Mouse (Mus musculus): ENCODE measurements around the gene Thap3. TPM values are rescaled to one million over a fixed set of nuclear protein-coding genes. Genes with fewer than 3 reads are reported as not detected.
A peak's percentile ranks its signal among the peaks of the same experiment; 100 is the strongest.

Gene Thap3
- polyA plus RNA-seq, 1 experiment = 46.2 TPM

- Histone ChIP-seq H3K36me3 (ENCODE audit: control insufficient read depth, insufficient read depth, low read length) (peaks cover 23% of the 10 kb centered on the region), H3K4me3 (ENCODE audit: extremely low read depth, insufficient read depth, insufficient read length) (no peak overlapping the region), H3K27ac (ENCODE audit: insufficient read depth, low read length) (no peak overlapping the region), H3K27me3 (ENCODE audit: control insufficient read depth, insufficient read depth, low read length) (no peaks in the 10 kb centered on the region), H3K4me1 (ENCODE audit: control insufficient read depth, insufficient read depth, insufficient read length) (no peaks in the 10 kb centered on the region)
- no peak for DNase-seq (ENCODE audit: low read depth in 1 of 2, low spot score in 2 of 2)
- WGBS = 90% methylated on average over 21 of the region's 21 CpGs
- TF ChIP-seq POLR2A (IDR thresholded peaks at IDR 0.05; ENCODE audit: low read depth, low read length) (no peak), CTCF (IDR thresholded peaks at IDR 0.05; ENCODE audit: extremely low read depth, insufficient read depth, insufficient read length, insufficient replicate concordance) (no peak)
These were observed 31.2 kb upstream of the Thap3 start for GRCm38 (mm10) chr4:152020024-152020423.

GRCm38 (mm10) chr4:152019073-152019472 is 30.3 kb upstream of the Thap3 start:
- H3K27me3 ChIP-seq (ENCODE audit: control insufficient read depth, insufficient read depth, low read length) = no peaks in the 10 kb centered on the region
- H3K4me3 ChIP-seq (ENCODE audit: extremely low read depth, insufficient read depth, insufficient read length) = no peak overlapping the region
- no peak overlapping the region for H3K27ac ChIP-seq (ENCODE audit: insufficient read depth, low read length)
- TF ChIP-seq CTCF (IDR thresholded peaks at IDR 0.05; ENCODE audit: extremely low read depth, insufficient read depth, insufficient read length, insufficient replicate concordance) = no peak
- TF ChIP-seq POLR2A (IDR thresholded peaks at IDR 0.05; ENCODE audit: low read depth, low read length) = no peak
- DNase-seq (ENCODE audit: low read depth in 1 of 2, low spot score in 2 of 2) = no peak
- 85% methylated on average over 6 of the region's 6 CpGs for WGBS
- no peaks in the 10 kb centered on the region for H3K4me1 ChIP-seq (ENCODE audit: control insufficient read depth, insufficient read depth, insufficient read length)
- H3K36me3 ChIP-seq (ENCODE audit: control insufficient read depth, insufficient read depth, low read length) = peaks cover 27% of the 10 kb centered on the region

- TF ChIP-seq CTCF (IDR thresholded peaks at IDR 0.05; ENCODE audit: extremely low read depth, insufficient read depth, insufficient read length, insufficient replicate concordance) (no peak), POLR2A (IDR thresholded peaks at IDR 0.05; ENCODE audit: low read depth, low read length) (no peak)
- WGBS = 78% methylated on average over 12 of the region's 12 CpGs
These were observed 24.4 kb upstream of the Thap3 start for GRCm38 (mm10) chr4:152013036-152013813.

GRCm38 (mm10) chr4:152012109-152012508 is 23.3 kb upstream of the Thap3 start:
- Histone ChIP-seq H3K4me1 (ENCODE audit: control insufficient read depth, insufficient read depth, insufficient read length) (peaks cover 11% of the 10 kb centered on the region), H3K27ac (ENCODE audit: insufficient read depth, low read length) (no peak overlapping the region), H3K36me3 (ENCODE audit: control insufficient read depth, insufficient read depth, low read length) (peaks cover 14% of the 10 kb centered on the region), H3K4me3 (ENCODE audit: extremely low read depth, insufficient read depth, insufficient read length) (no peak overlapping the region), H3K27me3 (ENCODE audit: control insufficient read depth, insufficient read depth, low read length) (no peaks in the 10 kb centered on the region)
- no peak for TF ChIP-seq CTCF (IDR thresholded peaks at IDR 0.05; ENCODE audit: extremely low read depth, insufficient read depth, insufficient read length, insufficient replicate concordance)
- no peak for TF ChIP-seq POLR2A (IDR thresholded peaks at IDR 0.05; ENCODE audit: low read depth, low read length)
- DNase-seq (ENCODE audit: low read depth in 1 of 2, low spot score in 2 of 2) = no peak
- 94% methylated on average over 16 of the region's 16 CpGs for WGBS

More at GRCm38 (mm10) chr4:152013036-152013813, 24.4 kb upstream of the Thap3 start:
- H3K36me3 ChIP-seq (ENCODE audit: control insufficient read depth, insufficient read depth, low read length) = peaks cover 15% of the 10 kb centered on the region
- no peak overlapping the region for H3K4me3 ChIP-seq (ENCODE audit: extremely low read depth, insufficient read depth, insufficient read length)
- DNase-seq (ENCODE audit: low read depth in 1 of 2, low spot score in 2 of 2) = no peak
- no peak overlapping the region for H3K27ac ChIP-seq (ENCODE audit: insufficient read depth, low read length)
- H3K27me3 ChIP-seq (ENCODE audit: control insufficient read depth, insufficient read depth, low read length) = no peaks in the 10 kb centered on the region
- H3K4me1 ChIP-seq (ENCODE audit: control insufficient read depth, insufficient read depth, insufficient read length) = peaks cover 11% of the 10 kb centered on the region

- H3K27ac ChIP-seq (ENCODE audit: insufficient read depth, low read length) = no peak overlapping the region
- TF ChIP-seq POLR2A (IDR thresholded peaks at IDR 0.05; ENCODE audit: low read depth, low read length) = no peak
- TF ChIP-seq CTCF (IDR thresholded peaks at IDR 0.05; ENCODE audit: extremely low read depth, insufficient read depth, insufficient read length, insufficient replicate concordance) = no peak
- 76% methylated on average over 8 of the region's 8 CpGs for WGBS
- peaks cover 14% of the 10 kb centered on the region for H3K36me3 ChIP-seq (ENCODE audit: control insufficient read depth, insufficient read depth, low read length)
- DNase-seq (ENCODE audit: low read depth in 1 of 2, low spot score in 2 of 2) = no peak
- H3K27me3 ChIP-seq (ENCODE audit: control insufficient read depth, insufficient read depth, low read length) = no peaks in the 10 kb centered on the region
- peaks cover 11% of the 10 kb centered on the region for H3K4me1 ChIP-seq (ENCODE audit: control insufficient read depth, insufficient read depth, insufficient read length)
- no peak overlapping the region for H3K4me3 ChIP-seq (ENCODE audit: extremely low read depth, insufficient read depth, insufficient read length)
These were observed 22.5 kb upstream of the Thap3 start for GRCm38 (mm10) chr4:152011171-152011760.

- Histone ChIP-seq H3K27me3 (ENCODE audit: control insufficient read depth, insufficient read depth, low read length) (no peaks in the 10 kb centered on the region), H3K27ac (ENCODE audit: insufficient read depth, low read length) (no peak overlapping the region), H3K4me1 (ENCODE audit: control insufficient read depth, insufficient read depth, insufficient read length) (peaks cover 11% of the 10 kb centered on the region), H3K36me3 (ENCODE audit: control insufficient read depth, insufficient read depth, low read length) (peaks cover 14% of the 10 kb centered on the region), H3K4me3 (ENCODE audit: extremely low read depth, insufficient read depth, insufficient read length) (peak overlapping the region; percentile 23)
- TF ChIP-seq CTCF (IDR thresholded peaks at IDR 0.05; ENCODE audit: extremely low read depth, insufficient read depth, insufficient read length, insufficient replicate concordance) = no peak
- TF ChIP-seq POLR2A (IDR thresholded peaks at IDR 0.05; ENCODE audit: low read depth, low read length) = no peak
- 21% methylated on average over 13 of the region's 13 CpGs for WGBS
- DNase-seq (ENCODE audit: low read depth in 1 of 2, low spot score in 2 of 2) = no peak
These were observed 21.9 kb upstream of the Thap3 start for GRCm38 (mm10) chr4:152010707-152011134.
